Mouse (Mus musculus) MEL (cell line): ENCODE measurements around the gene Isoc2a. TPM values are rescaled to one million over a fixed set of nuclear protein-coding genes. Genes with fewer than 3 reads are reported as not detected.

Experiments used
- DNase-seq: peaks from one replicate; pipeline ENCODE4 v3.0.0; 2011; ENCODE audit warnings: low read depth, low spot score
- H3K27ac ChIP-seq: 2 replicates; pipeline ENCODE4 v1.5.1; 2012; ENCODE audit warnings: low read depth, mild to moderate bottlenecking, control low read depth, low read length, moderate library complexity; ENCODE audit not compliant: control insufficient read depth
- H3K27me3 ChIP-seq, 2 experiments: fragments of 150-350 bp in 1 of 2; sonication (generic) in 1 of 2; 2 replicates each; pipeline ENCODE4 v1.6.1; 2012; ENCODE audit warnings: low read length in 2 of 2, mild to moderate bottlenecking in 2 of 2, improper control_type of control experiment in 1 of 2, moderate library complexity in 1 of 2; ENCODE audit not compliant: insufficient read depth in 2 of 2, control insufficient read depth in 1 of 2
- H3K36me3 ChIP-seq, 2 experiments: 2 replicates each; pipeline ENCODE4 v1.6.1; 2012 to 2014; ENCODE audit warnings: low read length in 2 of 2, improper control_type of control experiment in 1 of 2, inconsistent platforms in 1 of 2, mild to moderate bottlenecking in 1 of 2; ENCODE audit not compliant: insufficient read depth in 2 of 2, control insufficient read depth in 1 of 2
- H3K4me1 ChIP-seq, 2 experiments: fragments of 150-350 bp in 1 of 2; sonication (generic) in 1 of 2; 2 replicates each; pipeline ENCODE4 v1.6.1; 2012; ENCODE audit warnings: low read length in 2 of 2, improper control_type of control experiment in 1 of 2, mild to moderate bottlenecking in 1 of 2; ENCODE audit not compliant: insufficient read depth in 2 of 2, control insufficient read depth in 1 of 2
- H3K4me3 ChIP-seq, 2 experiments: fragments of 150-350 bp in 1 of 2; sonication (generic) in 1 of 2; 2 replicates each; pipeline ENCODE4 v1.5.1; 2012; ENCODE audit warnings: low read depth in 2 of 2, low read length in 2 of 2, mild to moderate bottlenecking in 2 of 2, moderate library complexity in 2 of 2, control low read depth in 1 of 2, improper control_type of control experiment in 1 of 2; ENCODE audit not compliant: control insufficient read depth in 1 of 2, insufficient read depth in 1 of 2
- H3K79me2 ChIP-seq: 2 replicates; pipeline ENCODE4 v1.6.1; 2012; ENCODE audit warnings: mild to moderate bottlenecking, low read length, moderate library complexity; ENCODE audit not compliant: control insufficient read depth, poor library complexity, insufficient read depth
- H3K9ac ChIP-seq: 2 replicates; pipeline ENCODE4 v1.6.1; 2012; ENCODE audit warnings: low read depth, mild to moderate bottlenecking, control low read depth, low read length, moderate library complexity; ENCODE audit not compliant: control insufficient read depth, poor library complexity, severe bottlenecking
- H3K9me3 ChIP-seq: fragments of 150-350 bp; sonication (generic); replicated peaks from 2 replicates; pipeline ENCODE4 v1.6.1; 2012; ENCODE audit warnings: mild to moderate bottlenecking, low read length, improper control_type of control experiment, moderate library complexity; ENCODE audit not compliant: insufficient read depth
- BHLHE40 ChIP-seq: IDR thresholded peaks from 2 replicates; pipeline ENCODE4 v1.6.1; 2012; ENCODE audit warnings: low read depth, mild to moderate bottlenecking, inconsistent platforms, low read length, improper control_type of control experiment, borderline replicate concordance
- CHD1 ChIP-seq: IDR thresholded peaks from 2 replicates; pipeline ENCODE4 v1.6.1; 2012; ENCODE audit warnings: low read depth, mild to moderate bottlenecking, inconsistent platforms, low read length, improper control_type of control experiment
- CHD2 ChIP-seq: IDR thresholded peaks from 2 replicates; pipeline ENCODE4 v1.6.1; 2011; ENCODE audit warnings: low read length, improper control_type of control experiment
- EP300 ChIP-seq, 2 experiments: IDR thresholded peaks; 2 replicates each; pipeline ENCODE4 v1.6.1; 2011; ENCODE audit warnings: improper control_type of control experiment in 2 of 2, low read length in 2 of 2, low read depth in 1 of 2, mild to moderate bottlenecking in 1 of 2
- GATA1 ChIP-seq: IDR thresholded peaks from 2 replicates; pipeline ENCODE4 v1.6.1; 2011; ENCODE audit warnings: low read depth, low read length, improper control_type of control experiment
- JUND ChIP-seq: IDR thresholded peaks from 2 replicates; pipeline ENCODE4 v1.6.1; 2011; ENCODE audit warnings: low read depth, mild to moderate bottlenecking, improper control_type of control experiment, low read length
- KAT2A ChIP-seq: conservative IDR thresholded peaks from 2 replicates; pipeline ENCODE4 v1.6.1; 2012; ENCODE audit warnings: low read depth, low read length, improper control_type of control experiment, inconsistent platforms
- MAFK ChIP-seq: IDR thresholded peaks from 2 replicates; pipeline ENCODE4 v1.6.1; 2011; ENCODE audit warnings: low read depth, mild to moderate bottlenecking, low read length, improper control_type of control experiment, borderline replicate concordance
- MAX ChIP-seq: IDR thresholded peaks from 2 replicates; pipeline ENCODE4 v1.6.1; 2011; ENCODE audit warnings: low read length, improper control_type of control experiment
- MEF2A ChIP-seq: IDR thresholded peaks from 2 replicates; pipeline ENCODE4 v1.6.1; 2014; ENCODE audit warnings: low read depth, mild to moderate bottlenecking, inconsistent platforms, low read length, improper control_type of control experiment; ENCODE audit not compliant: poor library complexity, insufficient replicate concordance, severe bottlenecking; ENCODE audit errors: extremely low read depth
- MYB ChIP-seq: IDR thresholded peaks from 2 replicates; pipeline ENCODE4 v1.6.1; 2011; ENCODE audit warnings: mild to moderate bottlenecking, low read depth, low read length, improper control_type of control experiment
- MYC ChIP-seq: IDR thresholded peaks from 2 replicates; pipeline ENCODE4 v1.6.1; 2011; ENCODE audit warnings: low read depth, mild to moderate bottlenecking, low read length, improper control_type of control experiment, moderate library complexity
- NELFE ChIP-seq: IDR thresholded peaks from 2 replicates; pipeline ENCODE4 v1.6.1; 2011; ENCODE audit warnings: low read depth, low read length, improper control_type of control experiment
- NRF1 ChIP-seq: IDR thresholded peaks from 2 replicates; pipeline ENCODE4 v1.6.1; 2014; ENCODE audit warnings: low read depth, mild to moderate bottlenecking, inconsistent platforms, low read length, improper control_type of control experiment, moderate library complexity; ENCODE audit not compliant: poor library complexity, insufficient read depth, severe bottlenecking
- POLR2A ChIP-seq, 2 experiments: IDR thresholded peaks; 2 replicates each; pipeline ENCODE4 v1.6.1; 2011 to 2012; ENCODE audit warnings: low read length in 2 of 2, mild to moderate bottlenecking in 2 of 2, control low read depth in 1 of 2, improper control_type of control experiment in 1 of 2, low read depth in 1 of 2, moderate library complexity in 1 of 2; ENCODE audit not compliant: control insufficient read depth in 1 of 2, insufficient read depth in 1 of 2, poor library complexity in 1 of 2
- RCOR1 ChIP-seq: IDR thresholded peaks from 2 replicates; pipeline ENCODE4 v1.6.1; 2012; ENCODE audit warnings: low read depth, mild to moderate bottlenecking, inconsistent platforms, low read length, improper control_type of control experiment
- SIN3A ChIP-seq: IDR thresholded peaks from 2 replicates; pipeline ENCODE4 v1.6.1; 2012; ENCODE audit warnings: low read length, improper control_type of control experiment, inconsistent platforms
- SMC3 ChIP-seq: IDR thresholded peaks from 2 replicates; pipeline ENCODE4 v1.6.1; 2011; ENCODE audit warnings: low read depth, low read length, improper control_type of control experiment
- TCF12 ChIP-seq: IDR thresholded peaks from 2 replicates; pipeline ENCODE4 v1.6.1; 2014; ENCODE audit warnings: low read depth, mild to moderate bottlenecking, inconsistent platforms, low read length, improper control_type of control experiment, moderate library complexity
- ZKSCAN1 ChIP-seq: IDR thresholded peaks from 2 replicates; pipeline ENCODE4 v1.6.1; 2012; ENCODE audit warnings: low read depth, mild to moderate bottlenecking, inconsistent platforms, low read length, improper control_type of control experiment, moderate library complexity
- ZNF384 ChIP-seq: IDR thresholded peaks from 2 replicates; pipeline ENCODE4 v1.6.1; 2012; ENCODE audit warnings: low read depth, mild to moderate bottlenecking, inconsistent platforms, low read length, improper control_type of control experiment
- polyA plus RNA-seq, 2 experiments: library from polyadenylated mRNA; stranded (reverse) in 1 of 2; unstranded in 1 of 2; fragments of >175 nt in 1 of 2; fragments of >200 nt in 1 of 2; gene quantifications; 2 replicates each; pipeline versions ENCODE4 v1.2.1 to v1.2.4; 2012; ENCODE audit warnings: low replicate concordance in 2 of 2, low read depth in 1 of 2; ENCODE audit not compliant: insufficient read length in 2 of 2, insufficient read depth in 1 of 2, missing spikeins in 1 of 2
- total RNA-seq: library from RNA; depleted of rRNA; stranded (reverse); fragments of 300-350 nt; gene quantifications from 2 replicates; pipeline ENCODE4 v1.2.3, GENCODE M21; 2012

Gene Isoc2a
- total and polyA plus RNA-seq, 3 experiments, result 11.1 to 20.6 TPM; not detected in 1

DNA sequence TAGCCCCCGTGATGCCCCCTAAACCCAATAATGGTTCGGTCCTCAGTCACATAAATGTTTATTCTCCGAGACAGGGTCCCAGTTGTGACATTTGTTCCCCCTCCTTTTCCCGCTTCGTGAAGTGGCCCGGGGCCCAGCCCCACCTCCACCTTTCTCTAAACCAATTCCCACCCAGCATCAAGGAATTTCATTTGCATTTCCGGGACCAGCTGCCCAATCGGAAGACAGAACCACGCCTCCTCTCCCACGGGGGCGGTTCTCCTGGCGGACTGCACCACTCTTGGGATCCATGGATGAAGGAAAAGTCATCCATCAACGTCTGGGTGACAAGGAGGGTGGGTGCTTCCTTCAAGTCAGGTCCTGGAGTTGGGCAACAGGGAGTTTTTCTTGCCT, 32.0 kb upstream of the Isoc2a start:
- DNase-seq, result no peak
- TF ChIP-seq TCF12 (no peak), ZKSCAN1 (no peak), MYB (no peak), MYC (no peak), ZNF384 (no peak), POLR2A (IDR thresholded peaks at IDR 0.05; ENCODE audit: control insufficient read depth in 1 of 2, insufficient read depth in 1 of 2, low read depth in 1 of 2, low read length in 2 of 2, poor library complexity in 1 of 2) (no peak), MAFK (no peak), CHD2 (no peak), JUND (no peak), KAT2A (no peak), RCOR1 (no peak), CHD1 (no peak), GATA1 (no peak), MAX (no peak)
- Histone ChIP-seq H3K36me3 (no peaks in the 10 kb centered on the region), H3K4me3 (no peak overlapping the region), H3K4me1 (no peaks in the 10 kb centered on the region), H3K79me2 (no peaks in the 10 kb centered on the region), H3K9ac (no peak overlapping the region), H3K27ac (no peak overlapping the region), H3K27me3 (no peaks in the 10 kb centered on the region), H3K9me3 (no peaks in the 10 kb centered on the region)

DNA sequence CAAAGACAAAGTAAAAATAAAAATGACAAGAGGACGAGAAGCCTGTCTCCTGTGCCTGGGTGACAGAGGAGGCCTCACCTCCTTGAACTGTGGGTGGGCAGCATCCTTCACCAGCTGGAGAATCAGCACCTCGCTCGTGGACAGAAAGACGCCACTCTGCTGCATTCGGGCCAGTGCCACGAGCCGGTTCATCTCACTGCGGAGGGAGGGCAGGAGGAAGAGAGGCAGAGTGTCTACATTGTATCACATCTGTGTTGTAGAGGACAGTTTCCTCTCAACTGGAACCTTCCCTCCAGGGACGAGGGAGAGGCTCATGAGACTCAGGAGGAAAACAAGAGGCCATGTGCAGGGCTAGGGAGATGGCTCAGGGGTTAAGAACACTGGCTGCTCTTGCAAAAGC, 27.6 kb upstream of the Isoc2a start:
- Histone ChIP-seq H3K9ac (no peak overlapping the region), H3K4me1 (no peaks in the 10 kb centered on the region), H3K9me3 (no peaks in the 10 kb centered on the region), H3K27me3 (no peaks in the 10 kb centered on the region), H3K79me2 (no peaks in the 10 kb centered on the region), H3K36me3 (no peaks in the 10 kb centered on the region), H3K4me3 (peak overlapping the region; percentile 52 to 73; a peak in 3 of 4 replicates), H3K27ac (no peak overlapping the region)
- TF ChIP-seq ZKSCAN1 (no peak), MEF2A (no peak), SMC3 (no peak), POLR2A (IDR thresholded peaks at IDR 0.05; ENCODE audit: control insufficient read depth in 1 of 2, insufficient read depth in 1 of 2, low read depth in 1 of 2, low read length in 2 of 2, poor library complexity in 1 of 2) (no peak), NELFE (no peak), CHD1 (no peak), NRF1 (no peak), EP300 (IDR thresholded peaks at IDR 0.05; ENCODE audit: low read depth in 1 of 2, low read length in 2 of 2) (no peak), MYB (no peak), BHLHE40 (no peak), SIN3A (no peak), MYC (no peak)
- DNase-seq, result no peak
